Mouse (Mus musculus) left cerebral cortex, adult 18-20 months (tissue): ENCODE measurements around the gene Olfr457. TPM values are rescaled to one million over a fixed set of nuclear protein-coding genes. Genes with fewer than 3 reads are reported as not detected.

Experiments
- total RNA-seq, 2 experiments: library from RNA; stranded (reverse); gene quantifications; 2 replicates each; pipeline ENCODE4 v1.2.3; 2021

Gene Olfr457
- total RNA-seq, 2 experiments from 2014 or later = not detected

Other genes starting within 250 kb of the Olfr457 start
- 10 to 100 TPM; 11.0 to 14.9 TPM for gene Gstk1, start 230.4 kb downstream of the Olfr457 start, total RNA-seq
- not detected for gene Tmem139, start 214.4 kb downstream of the Olfr457 start, total RNA-seq
- gene Casp2, start 211.3 kb downstream of the Olfr457 start, total RNA-seq = 10 to 100 TPM; 20.6 to 22.3 TPM
- gene Clcn1, start 189.7 kb downstream of the Olfr457 start, total RNA-seq = 1 to 10 TPM; 3.8 to 4.0 TPM
- gene Fam131b, start 151.7 kb downstream of the Olfr457 start, total RNA-seq = 100 to 1,000 TPM; 115 to 123 TPM
- gene Zyx, start 126.7 kb downstream of the Olfr457 start, total RNA-seq = 10 to 100 TPM; 48.9 to 51.2 TPM
- under 1 TPM in 1 of 2 experiments, not detected in 1; 0.23 TPM for gene Epha1, start 103.1 kb downstream of the Olfr457 start, total RNA-seq
- not detected for gene Tas2r143, start 76.1 kb downstream of the Olfr457 start, total RNA-seq
- gene Tas2r135, start 70.9 kb downstream of the Olfr457 start, total RNA-seq = not detected
- not detected for gene Tas2r126, start 41.8 kb downstream of the Olfr457 start, total RNA-seq
- gene Olfr458, start 11.1 kb downstream of the Olfr457 start, total RNA-seq = not detected
- gene Olfr456, start 10.9 kb upstream of the Olfr457 start, total RNA-seq = not detected
- not detected for gene Olfr455, start 71.3 kb upstream of the Olfr457 start, total RNA-seq
- not detected for gene Tcaf3, start 121.4 kb upstream of the Olfr457 start, total RNA-seq
- 1 to 10 TPM in 1 of 2 experiments, under 1 TPM in 1; 0.91 to 1.6 TPM for gene Tcaf2, start 168.9 kb upstream of the Olfr457 start, total RNA-seq
- gene Tcaf1, start 233.8 kb upstream of the Olfr457 start, total RNA-seq = 100 to 1,000 TPM; 234 TPM